Mouse (Mus musculus): ENCODE data around the gene Reep3. TPM values are rescaled to one million over a fixed set of nuclear protein-coding genes. Genes with fewer than 3 reads are reported as not detected.

The Reep3 gene
- polyA plus RNA-seq, 1 experiment from 2014 or later = 55.5 TPM

DNA sequence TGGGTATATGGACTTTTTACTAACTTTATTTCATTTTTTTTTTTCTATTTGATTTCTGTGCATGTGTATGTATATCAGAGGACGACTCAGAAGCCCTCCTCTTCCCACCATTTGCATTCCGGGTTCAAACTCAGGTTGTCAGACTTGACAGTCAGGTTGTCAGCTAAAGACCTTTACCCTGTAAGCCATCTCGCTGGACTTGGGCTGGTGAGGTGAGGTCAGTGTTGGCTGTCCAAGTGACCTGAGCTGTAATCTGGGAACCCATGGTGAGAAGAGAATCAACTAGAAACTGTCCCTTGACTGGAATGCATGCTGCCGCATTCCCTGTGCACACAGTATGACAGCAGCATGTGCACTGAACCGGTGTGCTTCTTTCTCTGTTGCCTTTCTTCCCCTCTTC is 12.9 kb upstream of the Reep3 start:
- Histone ChIP-seq H3K4me2 (replicated peaks) (no peak overlapping the region), H3K27ac (replicated peaks) (no peak overlapping the region), H3K4me1 (peaks cover 63% of the 10 kb centered on the region), H3K4me3 (replicated peaks) (no peak overlapping the region), H3K9me3 (replicated peaks) (no peaks in the 10 kb centered on the region), H3K36me3 (0 out of 2 replicates have a peak, but pooled peaks cover 2% of the 10 kb centered on the region), H3K27me3 (no peaks in the 10 kb centered on the region), H3K9ac (no peak overlapping the region)
- ATAC-seq (ENCODE audit: insufficient number of reproducible peaks, low FRiP score, low TSS enrichment, low read depth) = no peak
- 81% methylated on average over 5 of the region's 5 CpGs for WGBS

DNA sequence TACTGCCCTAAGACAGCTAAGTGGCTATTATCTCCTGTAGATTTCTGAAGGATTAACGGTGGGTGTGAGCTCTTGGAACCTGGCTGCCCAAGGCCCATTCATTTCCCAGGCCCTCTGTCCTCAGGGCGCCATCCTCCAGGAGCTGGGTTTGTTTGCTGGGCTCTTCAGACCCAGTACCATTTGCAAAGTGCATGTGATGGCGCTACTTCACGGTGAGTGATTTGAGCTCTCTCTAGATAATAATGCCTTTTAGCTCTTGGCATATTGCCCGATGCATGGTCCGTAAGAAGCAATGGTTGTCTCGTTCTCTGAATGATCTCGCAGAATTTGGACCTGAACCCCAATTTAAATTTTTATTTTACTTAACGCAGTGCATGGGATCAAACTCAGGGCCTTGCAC is 11.4 kb upstream of the Reep3 start:
- H3K4me1 ChIP-seq = peaks cover 78% of the 10 kb centered on the region

DNA sequence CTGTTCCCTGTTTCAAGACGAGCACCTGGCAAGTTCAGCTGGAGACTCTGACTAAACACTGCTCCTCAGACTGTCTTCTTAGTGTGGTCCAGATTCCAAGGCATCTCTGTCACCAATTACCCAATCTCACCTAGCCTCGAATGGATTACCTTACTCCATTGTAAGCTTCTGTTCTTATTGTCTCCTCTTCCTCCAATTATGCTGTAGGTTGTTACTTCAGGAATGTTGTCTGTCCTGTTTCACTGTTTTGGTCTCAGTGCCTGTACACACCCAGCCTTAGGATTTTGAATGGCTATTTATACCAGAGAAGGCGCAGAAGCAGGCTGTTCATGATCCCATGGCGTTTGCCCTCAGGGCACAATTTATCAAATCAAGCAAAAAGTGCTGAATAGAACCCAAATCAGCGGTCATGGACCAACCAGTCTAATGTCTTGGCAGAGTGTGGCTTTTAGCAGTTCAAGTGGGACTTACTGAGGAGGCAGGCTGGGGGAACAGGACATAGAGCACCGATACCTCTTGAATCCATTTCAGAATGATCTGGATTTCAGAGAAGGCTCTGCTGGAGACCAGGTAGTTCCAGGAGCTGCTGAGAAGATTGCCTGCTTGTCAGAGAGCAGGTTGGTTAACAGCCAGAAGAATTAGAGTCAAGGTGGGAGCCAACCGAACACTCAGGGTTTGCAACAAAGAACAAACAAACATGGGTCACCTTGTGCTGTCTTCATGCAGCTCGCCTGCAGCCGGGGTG is 10.4 kb upstream of the Reep3 start:
- Histone ChIP-seq H3K27ac (replicated peaks) (peak overlapping the region; percentile 58; the same call in 1 of the 2 replicates), H3K27me3 (no peaks in the 10 kb centered on the region), H3K36me3 (0 out of 2 replicates have a peak, but pooled peaks cover 2% of the 10 kb centered on the region), H3K9ac (no peak overlapping the region), H3K4me3 (replicated peaks) (no peak overlapping the region), H3K4me2 (replicated peaks) (no peak overlapping the region), H3K9me3 (replicated peaks) (no peaks in the 10 kb centered on the region), H3K4me1 (peaks cover 87% of the 10 kb centered on the region)
- WGBS = 45% methylated on average over 9 of the region's 9 CpGs
- ATAC-seq (ENCODE audit: insufficient number of reproducible peaks, low FRiP score, low TSS enrichment, low read depth) = no peak

More for the DNA sequence above, 11.4 kb upstream of the Reep3 start:
- no peak overlapping the region for H3K4me2 ChIP-seq (replicated peaks)
- no peaks in the 10 kb centered on the region for H3K9me3 ChIP-seq (replicated peaks)
- H3K4me3 ChIP-seq (replicated peaks) = no peak overlapping the region
- 67% methylated on average over 9 of the region's 9 CpGs for WGBS
- H3K27ac ChIP-seq (replicated peaks) = no peak overlapping the region
- no peak overlapping the region for H3K9ac ChIP-seq
- ATAC-seq (ENCODE audit: insufficient number of reproducible peaks, low FRiP score, low TSS enrichment, low read depth) = no peak
- 0 out of 2 replicates have a peak, but pooled peaks cover 2% of the 10 kb centered on the region for H3K36me3 ChIP-seq
- no peaks in the 10 kb centered on the region for H3K27me3 ChIP-seq

DNA sequence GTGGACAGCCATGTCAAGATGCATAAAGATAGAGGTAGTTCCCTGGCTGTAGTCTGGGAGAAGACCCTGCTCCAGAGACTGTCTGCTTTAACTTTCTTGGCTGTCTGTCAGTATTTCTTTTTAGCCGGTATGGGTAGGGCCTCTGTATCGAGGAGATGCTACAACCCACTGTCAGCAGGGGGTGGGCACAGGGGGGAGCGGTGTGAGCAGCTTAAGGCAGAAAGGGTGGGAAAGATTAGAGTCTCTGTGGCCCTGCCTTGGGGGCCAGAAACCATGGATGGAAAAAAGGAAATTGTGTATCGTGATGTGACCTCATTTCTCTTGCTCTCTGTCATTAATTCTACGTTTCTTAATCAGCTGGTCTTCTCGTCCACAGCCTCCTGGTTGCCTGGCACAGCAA is 9.7 kb upstream of the Reep3 start:
- Histone ChIP-seq H3K27me3 (no peaks in the 10 kb centered on the region), H3K4me2 (replicated peaks) (no peak overlapping the region), H3K4me3 (replicated peaks) (no peak overlapping the region), H3K4me1 (peaks cover 81% of the 10 kb centered on the region), H3K9ac (no peak overlapping the region), H3K9me3 (replicated peaks) (no peaks in the 10 kb centered on the region), H3K36me3 (0 out of 2 replicates have a peak, but pooled peaks cover 2% of the 10 kb centered on the region), H3K27ac (replicated peaks) (peak overlapping the region; percentile 58; the same call in 1 of the 2 replicates)
- no peak for ATAC-seq (ENCODE audit: insufficient number of reproducible peaks, low FRiP score, low TSS enrichment, low read depth)
- 48% methylated on average over 6 of the region's 6 CpGs for WGBS

GRCm38 (mm10) chr10:67105331-67106217 is 8.8 kb upstream of the Reep3 start:
- H3K9ac ChIP-seq = no peak overlapping the region
- no peaks in the 10 kb centered on the region for H3K27me3 ChIP-seq
- WGBS = 66% methylated on average over 19 of the region's 19 CpGs
- H3K4me1 ChIP-seq = peaks cover 76% of the 10 kb centered on the region
- H3K36me3 ChIP-seq = 0 out of 2 replicates have a peak, but pooled peaks cover 2% of the 10 kb centered on the region
- H3K9me3 ChIP-seq (replicated peaks) = no peaks in the 10 kb centered on the region
- no peak overlapping the region for H3K4me3 ChIP-seq (replicated peaks)
- H3K27ac ChIP-seq (replicated peaks) = 0 out of 2 replicates have a peak overlapping the region, but pooled peaks have one; percentile 58
- no peak for ATAC-seq (ENCODE audit: insufficient number of reproducible peaks, low FRiP score, low TSS enrichment, low read depth)
- H3K4me2 ChIP-seq (replicated peaks) = no peak overlapping the region

GRCm38 (mm10) chr10:67104543-67104942 is 7.8 kb upstream of the Reep3 start:
- Histone ChIP-seq H3K4me2 (replicated peaks) (no peak overlapping the region), H3K9me3 (replicated peaks) (no peaks in the 10 kb centered on the region), H3K4me1 (peaks cover 82% of the 10 kb centered on the region), H3K27me3 (no peaks in the 10 kb centered on the region), H3K9ac (no peak overlapping the region), H3K27ac (replicated peaks) (no peak overlapping the region), H3K36me3 (no peaks in the 10 kb centered on the region), H3K4me3 (replicated peaks) (no peak overlapping the region)
- ATAC-seq (ENCODE audit: insufficient number of reproducible peaks, low FRiP score, low TSS enrichment, low read depth) = no peak
- WGBS = 16% methylated on average over 9 of the region's 9 CpGs

DNA sequence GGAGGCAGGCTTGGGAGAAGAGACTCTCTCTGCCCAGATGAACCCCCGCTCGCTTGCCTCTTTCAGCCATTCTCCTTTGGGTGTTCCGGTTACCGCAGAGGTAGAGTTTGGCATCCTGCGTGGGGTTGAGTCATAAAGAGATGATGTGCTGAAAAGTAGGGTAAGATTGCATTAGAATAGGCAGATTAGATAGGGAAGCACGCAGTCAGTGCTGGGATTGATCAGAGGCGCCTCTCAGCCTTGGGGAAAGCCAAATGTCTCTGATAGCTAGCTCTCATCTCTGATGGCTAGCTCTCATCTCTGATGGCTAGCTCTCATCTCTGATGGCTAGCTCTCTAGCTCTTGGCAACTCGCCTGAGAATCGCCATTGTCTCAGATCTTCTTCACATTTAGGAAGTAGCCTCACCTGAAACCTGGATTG is 4.1 kb upstream of the Reep3 start:
- no peaks in the 10 kb centered on the region for H3K36me3 ChIP-seq
- no peaks in the 10 kb centered on the region for H3K9me3 ChIP-seq (replicated peaks)
- WGBS = 69% methylated on average over 9 of the region's 9 CpGs
- no peak overlapping the region for H3K9ac ChIP-seq
- H3K4me2 ChIP-seq (replicated peaks) = no peak overlapping the region
- no peak overlapping the region for H3K27ac ChIP-seq (replicated peaks)
- no peak for ATAC-seq (ENCODE audit: insufficient number of reproducible peaks, low FRiP score, low TSS enrichment, low read depth)
- H3K27me3 ChIP-seq = no peaks in the 10 kb centered on the region
- H3K4me3 ChIP-seq (replicated peaks) = no peak overlapping the region
- H3K4me1 ChIP-seq = peaks cover 72% of the 10 kb centered on the region

- Histone ChIP-seq H3K9me3 (replicated peaks) (no peaks in the 10 kb centered on the region), H3K4me1 (peaks cover 71% of the 10 kb centered on the region), H3K4me2 (replicated peaks) (no peak overlapping the region), H3K36me3 (no peaks in the 10 kb centered on the region), H3K27ac (replicated peaks) (no peak overlapping the region), H3K9ac (no peak overlapping the region), H3K27me3 (no peaks in the 10 kb centered on the region), H3K4me3 (replicated peaks) (no peak overlapping the region)
- no peak for ATAC-seq (ENCODE audit: insufficient number of reproducible peaks, low FRiP score, low TSS enrichment, low read depth)
- 55% methylated on average over 7 of the region's 7 CpGs for WGBS
Measured at GRCm38 (mm10) chr10:67100011-67100661, 3.4 kb upstream of the Reep3 start.

DNA sequence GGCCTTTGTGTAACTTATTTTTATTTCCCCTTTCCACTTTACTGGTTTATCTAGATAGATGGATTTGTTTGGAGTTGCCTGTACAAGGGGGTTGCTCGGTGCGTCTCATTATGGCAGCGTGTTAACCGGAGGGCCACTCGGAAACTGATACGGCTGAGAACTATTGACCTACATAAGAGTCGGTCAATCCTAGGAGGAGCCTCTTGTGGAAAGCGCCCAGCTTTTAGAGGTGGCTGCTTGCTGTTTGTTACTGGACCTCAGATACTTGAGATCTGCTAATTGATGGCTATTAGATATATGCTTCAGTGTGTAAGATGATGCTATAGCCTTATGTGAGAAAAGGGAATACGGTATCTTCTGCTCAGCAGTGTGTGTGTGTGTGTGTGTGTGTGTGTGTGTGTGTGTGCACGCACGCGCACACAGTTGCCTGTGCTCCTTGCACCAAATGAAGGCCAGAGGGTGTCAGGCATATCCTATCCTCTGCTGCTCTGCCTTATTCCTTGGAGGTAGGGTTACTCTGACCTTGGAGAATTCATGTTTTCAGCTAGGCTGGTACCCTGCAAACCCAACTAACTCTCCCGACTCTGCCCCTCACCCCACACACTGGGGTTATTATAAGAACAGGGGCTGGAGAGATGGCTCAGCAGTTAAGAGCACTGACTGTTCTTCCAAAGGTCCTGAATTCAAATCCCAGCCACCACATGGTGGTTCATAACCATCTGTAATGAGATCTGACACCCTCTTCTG is 2.6 kb upstream of the Reep3 start:
- no peaks in the 10 kb centered on the region for H3K36me3 ChIP-seq
- no peak for ATAC-seq (ENCODE audit: insufficient number of reproducible peaks, low FRiP score, low TSS enrichment, low read depth)
- WGBS = 49% methylated on average over 13 of the region's 13 CpGs
- H3K9me3 ChIP-seq (replicated peaks) = no peaks in the 10 kb centered on the region
- no peak overlapping the region for H3K27ac ChIP-seq (replicated peaks)
- H3K4me1 ChIP-seq = peaks cover 65% of the 10 kb centered on the region
- peak overlapping the region; percentile 73 for H3K4me2 ChIP-seq (replicated peaks)
- H3K9ac ChIP-seq = no peak overlapping the region
- H3K27me3 ChIP-seq = no peaks in the 10 kb centered on the region
- H3K4me3 ChIP-seq (replicated peaks) = no peak overlapping the region; the same call in 1 of the 2 replicates

DNA sequence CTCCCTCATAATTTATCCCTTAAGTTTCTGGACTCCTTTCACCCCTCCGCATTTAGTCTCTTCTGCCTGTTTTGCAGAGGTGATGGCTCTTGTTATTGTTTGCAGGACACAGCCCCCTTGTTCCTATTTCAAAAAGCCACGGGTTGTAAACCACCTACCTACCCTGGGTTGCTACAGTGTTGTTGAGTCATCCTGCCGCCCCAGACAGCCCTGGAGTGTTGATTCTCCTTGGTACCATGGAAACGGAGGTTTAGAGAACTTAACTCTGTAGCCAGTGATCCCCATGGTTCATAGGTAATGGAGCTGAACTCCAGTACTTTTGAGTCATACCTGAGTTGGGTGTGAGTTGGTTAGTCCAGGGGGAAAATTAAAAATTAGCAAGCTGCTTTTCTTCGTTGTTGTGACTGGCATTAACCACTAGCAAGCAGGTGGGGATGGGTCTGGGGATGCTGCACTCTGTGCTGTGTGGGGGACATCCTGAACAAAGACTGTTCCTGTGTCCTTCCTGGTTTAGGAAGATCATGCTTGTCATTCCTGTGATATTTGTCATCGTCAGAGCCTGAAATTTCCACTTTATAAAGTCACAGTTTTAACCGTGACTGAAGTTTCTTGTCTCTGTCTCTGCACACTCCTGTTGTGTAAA is 1.8 kb upstream of the Reep3 start:
- no peaks in the 10 kb centered on the region for H3K27me3 ChIP-seq
- H3K9me3 ChIP-seq (replicated peaks) = no peaks in the 10 kb centered on the region
- H3K4me2 ChIP-seq (replicated peaks) = peak overlapping the region; percentile 73
- peaks cover 60% of the 10 kb centered on the region for H3K4me1 ChIP-seq
- 19% methylated on average over 7 of the region's 7 CpGs for WGBS
- H3K9ac ChIP-seq = no peak overlapping the region
- H3K27ac ChIP-seq (replicated peaks) = no peak overlapping the region
- no peaks in the 10 kb centered on the region for H3K36me3 ChIP-seq
- H3K4me3 ChIP-seq (replicated peaks) = peak overlapping the region; percentile 95
- ATAC-seq (ENCODE audit: insufficient number of reproducible peaks, low FRiP score, low TSS enrichment, low read depth) = no peak
